In genomic region chr1:183419741-183420140, GRCm38 (mm10) we compare ENCODE assay signal across 13 mouse cellular contexts. TPM values are rescaled to one million over a fixed set of nuclear protein-coding genes. Genes with fewer than 3 reads are reported as not detected.
"Had no signal": no experiment of that assay in that cellular context is flagged by ENCODE, and none has a peak within 500 bp of the region (broad histone marks: within the 10 kb centered on the region; RNA-seq: fewer than 3 reads in every experiment).

No protein-coding gene starts in this region.

- H3K9ac ChIP-seq: limb, embryonic 12.5 days; liver, embryonic 15.5 days; neural tube, embryonic 12.5 days had no signal

- ATAC-seq: lung, postnatal 0 days had no signal

- DNase-seq: liver; lung, adult 2 months; lung, postnatal 36 days; midbrain, embryonic 14.5 days had no signal

- H3K36me3 ChIP-seq: limb, embryonic 12.5 days; liver, embryonic 15.5 days; neural tube, embryonic 12.5 days had no signal

- H3K4me3 ChIP-seq: layer of hippocampus, adult 2 months; limb, embryonic 12.5 days; liver, embryonic 15.5 days; neural tube, embryonic 12.5 days had no signal

- H3K4me1 ChIP-seq: limb, embryonic 12.5 days; liver, embryonic 15.5 days; neural tube, embryonic 12.5 days had no signal

- H3K9me3 ChIP-seq: liver, embryonic 15.5 days; neural tube, embryonic 12.5 days had no signal

- H3K27me3 ChIP-seq: limb, embryonic 12.5 days; liver, embryonic 15.5 days; neural tube, embryonic 12.5 days had no signal

- H3K27ac ChIP-seq: layer of hippocampus, adult 2 months; limb, embryonic 12.5 days; liver, embryonic 15.5 days; neural tube, embryonic 12.5 days; stomach, postnatal 0 days had no signal

- H3K4me2 ChIP-seq: limb, embryonic 12.5 days; liver, embryonic 15.5 days; neural tube, embryonic 12.5 days had no signal

RNA-seq across cellular contexts. Expression of gene Hhipl2, which starts 1.7 kb away (rescaled TPM):
- total RNA-seq: layer of hippocampus, postnatal 10 days; megakaryocyte progenitor cell, adult 5-6 weeks; monocyte, adult 5-6 weeks had no signal
- polyA plus RNA-seq: liver, embryonic 15.5 days; stomach, postnatal 0 days had no signal
